Mouse (Mus musculus) right cerebral cortex, postnatal 25 days (tissue): ENCODE measurements at regions not wholly inside any gene's neighbourhood (a gene's known extent, or its start where the extent isn't known, plus 50 kb on each side); places are given as distances from the start of the nearest gene placed in this dataset.

Source experiments
- DNase-seq: peaks from one replicate; pipeline ENCODE4 v3.0.0; 2022

- DNase-seq = peak; percentile 22
Measured at GRCm38 (mm10) chr3:9200156-9200555, 409.7 kb downstream of the Zfp704 start.

- no peak for DNase-seq
Measured at GRCm38 (mm10) chr3:9198652-9199332, 411.1 kb downstream of the Zfp704 start.

GRCm38 (mm10) chr3:9195781-9196180 lies 414.1 kb downstream of the Zfp704 start:
- no peak for DNase-seq

- DNase-seq = peak; percentile 61
Measured at GRCm38 (mm10) chr3:9189366-9190287, 420.3 kb downstream of the Zfp704 start.

- DNase-seq = no peak
Measured at GRCm38 (mm10) chr3:9186364-9187120, 423.3 kb downstream of the Zfp704 start.

GRCm38 (mm10) chr3:9181576-9181975 lies 428.3 kb downstream of the Zfp704 start:
- no peak for DNase-seq

- DNase-seq = no peak
Measured at GRCm38 (mm10) chr3:9179641-9180040, 430.2 kb downstream of the Zfp704 start.

GRCm38 (mm10) chr3:9174517-9174832 lies 435.4 kb downstream of the Zfp704 start:
- DNase-seq = no peak

GRCm38 (mm10) chr3:9173643-9174516 lies 436.0 kb downstream of the Zfp704 start:
- DNase-seq = peak; percentile 44

- no peak for DNase-seq
Measured at GRCm38 (mm10) chr3:9171970-9172369, 437.9 kb downstream of the Zfp704 start.

GRCm38 (mm10) chr3:9168955-9169354 lies 440.9 kb downstream of the Zfp704 start:
- no peak for DNase-seq

GRCm38 (mm10) chr3:9159073-9159472 lies 450.8 kb downstream of the Zfp704 start:
- no peak for DNase-seq

- no peak for DNase-seq
Measured at GRCm38 (mm10) chr3:9154172-9154571, 455.7 kb downstream of the Zfp704 start.

GRCm38 (mm10) chr3:9153690-9154089 lies 456.2 kb downstream of the Zfp704 start:
- DNase-seq = peak; percentile 11

- no peak for DNase-seq
Measured at GRCm38 (mm10) chr3:9152256-9152655, 457.6 kb downstream of the Zfp704 start.

GRCm38 (mm10) chr3:9151590-9151989 lies 458.3 kb downstream of the Zfp704 start:
- no peak for DNase-seq

- DNase-seq = no peak
Measured at GRCm38 (mm10) chr3:9148605-9149004, 461.3 kb downstream of the Zfp704 start.

GRCm38 (mm10) chr3:9146481-9146880 lies 463.4 kb downstream of the Zfp704 start:
- no peak for DNase-seq

GRCm38 (mm10) chr3:9145612-9146011 lies 464.3 kb downstream of the Zfp704 start:
- no peak for DNase-seq

GRCm38 (mm10) chr3:9141836-9142235 lies 468.0 kb downstream of the Zfp704 start:
- DNase-seq = no peak

- DNase-seq = no peak
Measured at GRCm38 (mm10) chr3:9137131-9137874, 472.6 kb downstream of the Zfp704 start.

- no peak for DNase-seq
Measured at GRCm38 (mm10) chr3:9133991-9134390, 475.9 kb downstream of the Zfp704 start.
